Mouse (Mus musculus) bone marrow macrophage, adult 2 months (primary cell): ENCODE results near the gene Tbc1d7.

Experiments used
- CTCF ChIP-seq: IDR thresholded peaks from 2 replicates; pipeline ENCODE4 v1.5.1; 2012; ENCODE audit warnings: low read depth, mild to moderate bottlenecking, low read length, moderate library complexity
- POLR2A ChIP-seq: IDR thresholded peaks from 2 replicates; pipeline ENCODE4 v1.6.1; 2012; ENCODE audit warnings: mild to moderate bottlenecking, low read depth, low read length, borderline replicate concordance

DNA sequence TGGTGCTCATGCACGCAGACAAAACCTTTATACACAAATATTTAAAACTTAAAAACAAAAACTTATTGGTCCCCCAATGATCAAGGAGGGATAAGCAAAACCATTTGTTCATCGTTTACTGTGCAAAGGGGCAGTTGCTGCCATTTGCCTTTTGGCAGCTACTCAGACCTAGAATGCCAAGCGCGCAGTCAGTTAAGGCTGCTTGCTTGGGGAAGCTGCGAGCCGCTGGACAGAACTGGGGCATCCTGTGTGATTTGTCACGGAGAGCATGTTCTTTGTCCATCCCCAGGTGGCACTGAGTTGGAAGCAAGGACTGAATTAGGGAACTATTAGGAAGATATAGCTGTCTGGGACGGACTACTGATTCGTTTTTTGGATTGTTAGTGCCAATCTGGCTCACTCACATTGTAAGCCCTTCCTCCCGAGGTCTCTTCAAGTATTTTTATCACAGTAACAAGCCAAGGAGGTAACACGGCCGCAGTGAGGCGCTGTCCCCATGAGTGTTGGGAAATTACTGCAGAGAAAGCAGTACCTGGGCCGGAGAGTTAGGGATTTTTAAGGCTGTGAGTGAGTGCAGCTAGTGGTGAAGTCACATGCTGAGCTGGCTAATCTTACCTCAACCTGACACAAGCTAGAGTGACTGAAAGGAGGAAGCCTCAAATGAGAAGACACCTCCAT, 874 bp upstream of the Tbc1d7 start:
- TF ChIP-seq CTCF (no peak), POLR2A (no peak)
